Mouse (Mus musculus) adrenal gland, postnatal 14 days (tissue): ENCODE measurements at regions not wholly inside any gene's neighbourhood (a gene's known extent, or its start where the extent isn't known, plus 50 kb on each side); places are given as distances from the start of the nearest gene placed in this dataset.

Experiments used
- DNase-seq: peaks from one replicate; pipeline ENCODE4 v3.0.0; 2021; ENCODE audit warnings: mixed read lengths

GRCm38 (mm10) chr3:118418981-118419380 is 142.9 kb upstream of the Dpyd start:
- DNase-seq, result no peak

- DNase-seq, result no peak
Measured at GRCm38 (mm10) chr3:118421701-118422100, 140.2 kb upstream of the Dpyd start.

- no peak for DNase-seq
Measured at GRCm38 (mm10) chr3:118425748-118426147, 136.2 kb upstream of the Dpyd start.

- peak; percentile 69 for DNase-seq
Measured at GRCm38 (mm10) chr3:118428523-118428922, 133.4 kb upstream of the Dpyd start.

GRCm38 (mm10) chr3:118429825-118430630 is 131.9 kb upstream of the Dpyd start:
- DNase-seq, result peak; percentile 36

GRCm38 (mm10) chr3:118430631-118430906 is 131.4 kb upstream of the Dpyd start:
- DNase-seq, result no peak

- DNase-seq, result peak; percentile 87
Measured at GRCm38 (mm10) chr3:118431031-118431723, 130.8 kb upstream of the Dpyd start.

- DNase-seq, result peak; percentile 31
Measured at GRCm38 (mm10) chr3:118433441-118434021, 128.4 kb upstream of the Dpyd start.

- peak; percentile 11 for DNase-seq
Measured at GRCm38 (mm10) chr3:118434311-118434710, 127.6 kb upstream of the Dpyd start.

- no peak for DNase-seq
Measured at GRCm38 (mm10) chr3:118434847-118435246, 127.1 kb upstream of the Dpyd start.

GRCm38 (mm10) chr3:118435248-118435647 is 126.7 kb upstream of the Dpyd start:
- DNase-seq, result no peak

- DNase-seq, result no peak
Measured at GRCm38 (mm10) chr3:118443742-118444332, 118.1 kb upstream of the Dpyd start.

GRCm38 (mm10) chr3:118445360-118445759 is 116.6 kb upstream of the Dpyd start:
- no peak for DNase-seq

- DNase-seq, result no peak
Measured at GRCm38 (mm10) chr3:118459636-118460035, 102.3 kb upstream of the Dpyd start.

GRCm38 (mm10) chr3:118465611-118466010 is 96.3 kb upstream of the Dpyd start:
- no peak for DNase-seq

- DNase-seq, result no peak
Measured at GRCm38 (mm10) chr3:118472215-118472799, 89.6 kb upstream of the Dpyd start.

GRCm38 (mm10) chr3:118478065-118478464 is 83.9 kb upstream of the Dpyd start:
- no peak for DNase-seq

- DNase-seq, result peak; percentile 6
Measured at GRCm38 (mm10) chr3:118480515-118481248, 81.2 kb upstream of the Dpyd start.

GRCm38 (mm10) chr3:118485966-118486365 is 76.0 kb upstream of the Dpyd start:
- DNase-seq, result no peak

GRCm38 (mm10) chr3:118487408-118487807 is 74.5 kb upstream of the Dpyd start:
- no peak for DNase-seq

- no peak for DNase-seq
Measured at GRCm38 (mm10) chr3:118491101-118491500, 70.8 kb upstream of the Dpyd start.

- no peak for DNase-seq
Measured at GRCm38 (mm10) chr3:118491871-118492270, 70.1 kb upstream of the Dpyd start.
